ENCODE assay signal across 12 mouse cellular contexts in the genomic region with DNA sequence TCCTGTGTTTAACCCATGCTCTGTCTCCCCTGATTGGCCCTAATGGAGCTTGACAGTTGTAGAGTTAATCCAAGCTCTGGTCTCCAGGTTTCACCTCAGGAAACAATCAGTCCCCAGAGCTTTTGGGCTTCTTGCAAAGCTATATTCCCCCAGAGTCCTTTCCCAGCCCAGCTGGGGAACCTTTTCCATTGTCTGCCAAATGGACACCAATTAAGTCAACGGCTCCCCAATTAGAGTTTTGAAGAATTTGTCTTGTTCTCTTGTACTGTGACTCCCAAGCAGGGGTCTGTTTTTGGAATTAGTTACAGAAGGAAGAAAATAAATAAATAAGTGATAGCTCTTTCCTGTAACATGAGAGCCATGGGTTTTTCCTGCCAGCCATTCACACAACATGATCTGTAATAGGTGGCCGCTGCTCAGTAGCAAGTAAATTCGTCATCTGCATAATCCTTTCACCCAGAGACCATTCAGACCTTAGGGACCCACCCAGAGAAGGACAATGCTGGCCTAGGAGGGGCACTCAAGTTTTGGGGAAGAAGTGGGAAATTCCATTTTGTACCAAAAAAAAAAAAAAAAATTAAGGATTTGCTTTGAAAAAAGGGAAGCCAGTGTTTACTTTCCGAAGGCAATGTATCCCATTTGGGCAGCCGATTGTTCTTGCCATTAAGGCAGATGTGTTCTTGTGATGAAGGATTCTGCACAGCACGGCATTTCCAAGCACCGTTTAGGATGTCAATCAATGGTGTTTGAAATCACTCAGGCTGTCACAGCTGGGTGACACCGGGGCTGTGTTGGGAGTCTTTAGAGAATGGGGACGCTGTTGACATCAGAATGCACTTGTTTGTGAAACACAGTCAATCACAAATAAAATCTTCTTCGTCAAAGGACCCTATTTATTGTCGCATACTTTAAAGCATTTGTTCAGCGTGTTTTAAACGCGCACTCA.
DNase-seq lines count a peak whose midpoint lies in the region; ATAC-seq and TF ChIP-seq lines count a peak whose summit lies in the region.
"Had no signal": no experiment of that assay in that cellular context is flagged by ENCODE, and none has a peak within 500 bp of the region (broad histone marks: within the 10 kb centered on the region; RNA-seq: fewer than 3 reads in every experiment).

No protein-coding gene starts in this region.

- WGBS in lung, embryonic 14.5 days, result 31% methylated on average over 14 of the region's 14 CpGs
- WGBS in embryonic facial prominence, embryonic 13.5 days, result 11% methylated on average over 14 of the region's 14 CpGs
- WGBS in limb, embryonic 10.5 days, result 33% methylated on average over 14 of the region's 14 CpGs

- H3K4me1 ChIP-seq in lung, embryonic 14.5 days (ENCODE audit: insufficient read depth), result 0 out of 2 replicates have a peak, but pooled peaks cover 5% of the 10 kb centered on the region
- H3K4me1 ChIP-seq in embryonic facial prominence, embryonic 13.5 days, result peaks cover 11% of the 10 kb centered on the region; the same call in 1 of the 2 replicates
- H3K4me1 ChIP-seq in limb, embryonic 10.5 days, result peaks cover 13% of the 10 kb centered on the region

- no peak overlapping the region for H3K27ac ChIP-seq in lung, embryonic 14.5 days (ENCODE audit: low read depth)
- H3K27ac ChIP-seq in embryonic facial prominence, embryonic 13.5 days, result no peak overlapping the region
- H3K27ac ChIP-seq in limb, embryonic 10.5 days, result 0 out of 2 replicates have a peak overlapping the region, but pooled peaks have one; percentile 6
- H3K27ac ChIP-seq: limb, embryonic 13.5 days had no signal

- no peak overlapping the region for H3K4me3 ChIP-seq in lung, embryonic 14.5 days (ENCODE audit: low read depth, low read length)
- H3K4me3 ChIP-seq in embryonic facial prominence, embryonic 13.5 days, result no peak overlapping the region
- H3K4me3 ChIP-seq in limb, embryonic 10.5 days, result no peak overlapping the region
- H3K4me3 ChIP-seq: limb, embryonic 13.5 days had no signal

- intact Hi-C loops in left cerebral cortex, postnatal 36 days (cut with DNase I), result no loop called here

- H3K27me3 ChIP-seq in lung, embryonic 14.5 days (ENCODE audit: insufficient read depth, low read length), result no peaks in the 10 kb centered on the region
- H3K27me3 ChIP-seq in embryonic facial prominence, embryonic 13.5 days, result peaks cover 11% of the 10 kb centered on the region; the same call in 1 of the 2 replicates
- H3K27me3 ChIP-seq in limb, embryonic 10.5 days (ENCODE audit: low read depth, poor library complexity, severe bottlenecking), result no peaks in the 10 kb centered on the region
- H3K27me3 ChIP-seq: limb, embryonic 13.5 days had no signal

- no peaks in the 10 kb centered on the region for H3K9me3 ChIP-seq in lung, embryonic 14.5 days (ENCODE audit: low read depth, low read length)
- no peaks in the 10 kb centered on the region for H3K9me3 ChIP-seq in embryonic facial prominence, embryonic 13.5 days
- H3K9me3 ChIP-seq in limb, embryonic 10.5 days (replicated peaks), result no peaks in the 10 kb centered on the region
- H3K9me3 ChIP-seq: limb, embryonic 13.5 days had no signal

- ATAC-seq in lung, embryonic 14.5 days (ENCODE audit: insufficient read depth), result no peak
- no peak for ATAC-seq in embryonic facial prominence, embryonic 13.5 days (ENCODE audit: insufficient number of reproducible peaks, insufficient read depth, low FRiP score, low TSS enrichment, low read depth)

- peak; percentile 30 for DNase-seq in lung, embryonic 14.5 days
- DNase-seq in lung, adult 18-20 months, result no peak
- DNase-seq in limb, embryonic 10.5 days (ENCODE audit: low spot score), result no peak
- peak; percentile 84 for DNase-seq in retina, embryonic 14.5 days (ENCODE audit: low spot score)
- no peak for DNase-seq in left cerebral cortex, postnatal 36 days (ENCODE audit: low spot score in 2 of 2)
- no peak for DNase-seq in adrenal gland, adult 2 months
- no peak for DNase-seq in layer of hippocampus, postnatal 14 days (ENCODE audit: low spot score in 2 of 2)
- DNase-seq: adrenal gland, adult 8-10 months; kidney, postnatal 10 days had no signal

- H3K4me2 ChIP-seq in lung, embryonic 14.5 days, result no peak overlapping the region
- H3K4me2 ChIP-seq in embryonic facial prominence, embryonic 13.5 days, result 0 out of 2 replicates have a peak overlapping the region, but pooled peaks have one; percentile 14
- H3K4me2 ChIP-seq: limb, embryonic 13.5 days had no signal

- TF ChIP-seq CTCF in lung, embryonic 14.5 days (IDR thresholded peaks at IDR 0.05; ENCODE audit: low read depth), result no peak

- H3K36me3 ChIP-seq in lung, embryonic 14.5 days (ENCODE audit: insufficient read depth), result no peaks in the 10 kb centered on the region
- no peaks in the 10 kb centered on the region for H3K36me3 ChIP-seq in embryonic facial prominence, embryonic 13.5 days
- no peaks in the 10 kb centered on the region for H3K36me3 ChIP-seq in limb, embryonic 10.5 days
- H3K36me3 ChIP-seq: G1E; limb, embryonic 13.5 days had no signal

- no peak overlapping the region for H3K9ac ChIP-seq in lung, embryonic 14.5 days
- no peak overlapping the region for H3K9ac ChIP-seq in embryonic facial prominence, embryonic 13.5 days
- H3K9ac ChIP-seq: limb, embryonic 13.5 days had no signal

Comparison
In these comparisons a context has a peak if more than half of its experiments do, and no peak if none do; other contexts are left out.
1. DNase-seq: peak in lung, embryonic 14.5 days (single experiment) and retina, embryonic 14.5 days (single experiment); none in lung, adult 18-20 months (0 of 2), limb, embryonic 10.5 days (single experiment), left cerebral cortex, postnatal 36 days (0 of 2), adrenal gland, adult 2 months (single experiment) and layer of hippocampus, postnatal 14 days (0 of 2).